Mouse (Mus musculus) urinary bladder, adult 18-20 months (tissue): ENCODE measurements around the gene 1700102P08Rik.
A peak's percentile ranks its signal among the peaks of the same experiment; 100 is the strongest.

ENCODE experiments used
- DNase-seq, 2 experiments: peaks; one replicate each; pipeline ENCODE4 v3.0.0; 2022; ENCODE audit warnings: low spot score in 2 of 2, mixed read lengths in 2 of 2

1700102P08Rik gene

GRCm38 (mm10) chr9:108392676-108393075, at the start of gene 1700102P08Rik:
TSS of gene 1700102P08Rik (plus strand) at chr9:108392805.
- no peak for DNase-seq

DNA sequence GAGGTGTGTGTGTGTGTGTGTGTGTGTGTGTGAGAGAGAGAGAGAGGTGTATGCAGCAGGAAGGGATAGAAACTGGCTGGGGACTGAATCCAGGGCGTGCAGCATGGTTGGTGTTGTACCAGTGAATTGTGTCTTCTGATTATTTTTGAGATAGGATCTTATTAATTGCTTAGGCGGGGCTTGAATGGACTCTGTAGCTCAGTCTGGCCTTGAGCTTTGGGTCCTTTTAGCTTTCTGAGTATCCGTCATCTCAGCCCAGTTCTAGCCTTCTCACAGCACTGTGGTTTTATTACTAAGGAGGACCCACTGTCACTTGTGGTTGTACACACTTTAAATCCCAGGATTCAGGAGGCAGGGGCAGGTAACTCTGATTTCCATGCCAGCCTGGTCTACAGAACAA, 49.3 kb upstream of the 1700102P08Rik start:
- DNase-seq = no peak

- DNase-seq = no peak
These were observed 48.8 kb upstream of the 1700102P08Rik start for GRCm38 (mm10) chr9:108343835-108344234.

DNA sequence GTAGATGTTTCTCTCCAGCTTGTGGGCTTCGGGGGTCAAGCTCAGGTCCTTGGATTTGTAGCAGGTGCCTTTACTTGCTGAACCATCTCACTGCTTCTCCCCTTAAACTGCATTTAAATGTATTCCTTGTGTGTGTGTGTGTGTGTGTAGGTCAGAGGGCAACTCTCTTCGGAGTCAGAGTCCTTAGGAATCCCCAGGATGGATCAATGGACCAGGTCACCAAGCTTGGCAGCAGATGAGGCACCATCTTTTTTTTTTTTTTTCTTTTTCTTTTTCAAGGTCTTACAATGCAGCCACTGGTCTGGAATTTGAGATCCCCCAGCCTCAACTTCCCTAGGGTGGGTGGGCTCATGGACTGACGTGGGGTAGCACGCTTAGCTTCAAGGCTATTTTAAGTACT, 48.1 kb upstream of the 1700102P08Rik start:
- DNase-seq = no peak

GRCm38 (mm10) chr9:108347024-108347423, 45.6 kb upstream of the 1700102P08Rik start:
- peak in 1 of 2 experiments; percentile 30 for DNase-seq

- peak; percentile 83 to 86 for DNase-seq
These were observed 44.9 kb upstream of the 1700102P08Rik start, which contains the start of gene Usp4 for GRCm38 (mm10) chr9:108347540-108348289. TSS of gene Usp4 (plus strand) at chr9:108347853.

DNA sequence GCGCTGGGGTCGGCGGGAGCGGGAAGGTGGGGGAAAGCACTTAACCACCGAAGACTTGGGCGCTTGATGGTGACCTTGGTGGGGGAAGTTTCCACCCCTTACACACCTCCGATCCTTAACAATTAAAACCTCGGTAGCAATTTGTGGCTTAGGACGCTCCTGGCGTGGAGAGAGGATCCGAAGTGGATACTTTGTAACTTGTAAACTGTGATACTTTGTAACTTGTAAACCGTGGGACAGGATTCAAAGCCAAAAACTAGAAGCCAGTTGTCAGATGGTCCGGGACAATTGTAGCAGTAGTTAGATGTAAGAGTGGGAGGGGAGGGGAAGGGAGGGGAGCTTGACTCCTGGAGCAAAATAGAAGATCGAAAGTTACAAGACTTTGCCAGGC, 44.3 kb upstream of the 1700102P08Rik start:
- no peak for DNase-seq

DNA sequence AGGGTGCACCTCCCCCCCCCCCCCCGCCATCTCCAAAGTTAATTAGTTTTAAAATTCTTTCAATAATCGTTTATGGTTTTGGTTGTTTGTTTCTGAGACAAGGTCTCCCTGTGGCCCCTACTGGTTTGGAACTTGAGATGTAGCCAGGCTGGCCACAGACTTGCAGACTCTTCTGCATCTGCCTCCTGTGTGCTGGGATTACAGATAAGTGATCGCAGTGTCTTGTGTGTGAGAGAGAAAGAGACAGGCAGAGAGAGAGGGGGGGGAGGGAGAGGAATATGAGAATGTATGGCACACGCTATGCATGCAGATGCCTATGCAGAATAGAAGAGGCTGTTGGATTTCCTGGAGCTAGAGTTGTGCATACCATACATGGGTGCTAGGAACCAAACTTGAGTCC, 42.9 kb upstream of the 1700102P08Rik start:
- no peak for DNase-seq

- no peak for DNase-seq
These were observed 14.4 kb upstream of the 1700102P08Rik start for GRCm38 (mm10) chr9:108378234-108378633.

DNA sequence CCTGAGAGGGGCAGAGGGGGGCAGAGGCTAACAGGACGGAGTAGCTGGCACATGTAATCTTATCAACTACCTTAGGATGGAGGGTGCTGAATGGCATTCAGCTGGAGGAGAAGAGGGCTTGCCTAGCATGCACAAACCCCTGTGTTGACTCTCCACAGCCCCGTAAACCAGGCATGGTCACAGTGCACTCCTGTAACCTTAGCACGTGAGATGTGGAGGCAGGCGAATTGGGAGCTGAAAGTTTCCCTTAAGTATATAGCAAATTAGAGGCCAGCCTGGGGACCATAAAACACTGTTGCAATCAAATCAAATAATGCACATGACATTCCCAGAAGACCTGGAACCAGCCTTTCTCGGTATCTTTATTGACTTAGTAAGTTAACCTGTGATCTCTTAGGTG, 13.9 kb upstream of the 1700102P08Rik start:
- DNase-seq = no peak

DNA sequence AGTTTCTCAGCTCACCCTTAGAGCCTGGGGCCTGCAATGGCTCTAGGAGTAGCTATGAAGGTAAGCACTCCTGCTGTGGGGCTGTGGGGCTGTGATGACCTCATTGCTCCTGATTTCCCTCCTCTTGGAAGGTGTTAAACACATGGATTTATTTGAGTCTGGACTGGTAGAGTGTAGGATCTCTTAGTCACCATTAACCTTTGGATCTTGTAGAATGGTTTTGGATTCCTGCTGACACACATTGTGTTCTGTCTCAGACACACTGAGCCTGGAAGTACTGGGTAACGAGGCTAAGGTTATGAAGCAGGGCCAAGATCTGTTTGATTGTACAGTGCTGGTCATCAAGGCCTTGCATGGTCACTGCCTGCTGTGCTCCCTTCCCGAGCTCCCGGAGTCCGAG, 13.3 kb upstream of the 1700102P08Rik start:
- no peak for DNase-seq

DNA sequence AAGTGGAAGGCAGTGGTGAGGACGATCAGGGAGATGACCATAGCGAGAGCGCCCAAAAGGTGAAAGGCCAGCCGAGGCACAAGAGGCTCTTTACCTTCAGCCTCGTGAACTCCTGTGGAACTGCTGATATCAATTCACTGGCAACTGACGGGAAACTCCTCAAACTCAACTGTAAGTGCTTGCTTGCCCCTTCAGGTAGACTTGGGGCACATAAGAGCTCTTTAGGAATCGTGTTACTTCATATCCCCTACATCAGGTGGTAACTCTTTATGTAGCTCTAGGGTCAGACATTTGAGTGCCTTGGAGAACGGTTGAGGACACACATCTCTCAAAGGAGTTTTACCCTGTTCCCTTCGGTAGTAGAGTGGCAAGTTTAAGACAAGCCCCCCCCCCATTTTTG, 11.2 kb upstream of the 1700102P08Rik start:
- no peak for DNase-seq

- DNase-seq = no peak
These were observed 7.6 kb upstream of the 1700102P08Rik start for GRCm38 (mm10) chr9:108385006-108385405.

DNA sequence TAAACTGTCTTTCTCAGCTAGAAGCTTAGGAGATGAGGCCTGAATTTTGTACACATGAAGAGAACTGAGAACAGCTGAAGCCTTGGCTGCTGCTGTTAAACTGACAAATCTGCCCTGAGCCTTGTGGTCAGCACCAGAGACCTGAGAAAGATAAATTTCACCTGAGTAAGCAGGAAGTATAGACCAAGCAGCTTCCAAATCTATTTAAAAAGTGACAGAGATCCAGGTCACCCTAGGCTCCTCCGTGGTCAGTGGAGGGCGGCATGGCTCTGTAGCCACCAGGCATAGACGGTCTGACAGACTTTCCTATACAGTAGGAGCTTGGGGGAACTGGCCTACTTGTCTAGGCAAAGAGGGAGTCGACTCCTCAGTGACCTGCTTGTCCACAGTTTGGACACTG, 5.8 kb upstream of the 1700102P08Rik start:
- no peak for DNase-seq

GRCm38 (mm10) chr9:108388601-108389000, 4.0 kb upstream of the 1700102P08Rik start:
- no peak for DNase-seq

DNA sequence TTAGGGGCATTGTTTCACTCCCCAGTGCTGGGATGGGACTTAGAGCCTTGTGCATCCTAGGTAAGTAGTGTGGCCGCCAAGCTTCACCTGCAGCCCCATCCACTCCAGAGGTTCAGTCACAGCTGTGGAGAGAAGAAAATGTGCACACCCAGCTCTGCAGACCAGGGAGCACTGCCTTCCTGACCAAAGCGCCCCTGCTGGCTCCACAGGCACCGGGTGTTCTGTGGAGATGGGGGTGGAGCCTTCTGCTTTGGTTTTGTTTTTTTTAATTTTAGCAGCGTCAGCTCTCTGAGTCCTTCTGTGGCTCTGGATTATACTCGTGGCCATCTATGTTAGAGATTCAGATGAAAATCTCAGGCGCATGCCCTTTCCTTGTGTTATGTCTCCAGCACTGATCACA, 3.4 kb upstream of the 1700102P08Rik start:
- no peak for DNase-seq

GRCm38 (mm10) chr9:108394191-108394590, 1.6 kb downstream of the 1700102P08Rik start:
- no peak for DNase-seq

DNA sequence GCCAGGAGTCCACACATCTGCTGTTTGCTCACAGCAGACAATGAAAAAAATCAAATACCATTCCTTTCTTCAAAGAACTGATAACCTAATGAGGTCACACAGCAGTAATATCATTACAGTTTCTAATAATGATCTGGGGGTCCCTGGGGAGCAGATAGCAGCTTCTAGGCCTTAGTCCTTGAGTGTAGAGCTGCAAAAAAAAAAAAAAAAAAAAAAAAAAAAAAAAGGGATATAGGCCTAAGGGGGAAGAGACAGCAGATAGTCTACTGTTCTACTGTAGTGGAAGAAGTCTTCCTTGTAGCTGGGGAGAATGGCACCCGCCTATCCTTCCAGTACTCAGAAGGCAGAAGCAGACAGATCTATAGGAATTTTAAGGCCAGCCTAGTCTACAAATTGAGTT, 2.8 kb downstream of the 1700102P08Rik start:
- DNase-seq = no peak

- DNase-seq = no peak
These were observed 5.7 kb downstream of the 1700102P08Rik start for GRCm38 (mm10) chr9:108398324-108398723.

GRCm38 (mm10) chr9:108401186-108401960, 8.8 kb downstream of the 1700102P08Rik start:
- DNase-seq = no peak

- DNase-seq = no peak
These were observed 10.5 kb downstream of the 1700102P08Rik start for GRCm38 (mm10) chr9:108403081-108403480.

- no peak for DNase-seq
These were observed 11.8 kb downstream of the 1700102P08Rik start for GRCm38 (mm10) chr9:108404451-108404850.

GRCm38 (mm10) chr9:108409535-108409934, 16.9 kb downstream of the 1700102P08Rik start:
- no peak for DNase-seq
